Mouse (Mus musculus) C2C12 (cell line): ENCODE measurements around the gene Upp2.

Experiments used
- CTCF ChIP-seq: IDR thresholded peaks from one replicate; pipeline ENCODE4 v1.5.1; 2011; ENCODE audit not compliant: control insufficient read depth, insufficient read depth, insufficient read length
- MYOD1 ChIP-seq: IDR thresholded peaks from one replicate; pipeline ENCODE4 v1.6.1; 2011; ENCODE audit warnings: low read depth; ENCODE audit not compliant: control insufficient read depth, insufficient read length
- MYOG ChIP-seq: IDR thresholded peaks from one replicate; pipeline ENCODE4 v1.6.1; 2011; ENCODE audit not compliant: control insufficient read depth, insufficient read length; ENCODE audit errors: extremely low read depth
- USF1 ChIP-seq: IDR thresholded peaks from one replicate; pipeline ENCODE4 v1.6.1; 2011; ENCODE audit warnings: low read depth, mild to moderate bottlenecking, control low read depth, moderate library complexity

DNA sequence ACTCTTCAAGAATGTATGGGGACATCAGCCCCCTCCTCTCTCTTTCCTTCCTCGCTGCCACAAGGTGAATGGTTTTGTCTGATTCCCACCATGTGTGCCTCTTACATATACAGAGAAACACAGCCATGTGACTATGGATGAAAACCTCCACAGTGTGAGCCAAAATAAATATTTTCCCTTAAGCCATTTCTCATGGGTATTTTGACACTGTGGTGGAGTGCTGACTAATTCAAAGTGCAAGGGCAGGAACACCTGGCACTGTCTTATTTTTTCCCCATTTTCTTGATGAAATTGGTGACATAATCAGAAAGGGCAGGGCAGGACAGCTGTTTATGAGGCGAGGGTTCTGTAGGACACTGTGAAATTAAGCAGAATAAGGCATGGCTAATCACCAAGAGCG, 176.3 kb downstream of the Upp2 start:
- TF ChIP-seq CTCF (no peak), MYOD1 (no peak), MYOG (no peak), USF1 (no peak)
